Mouse (Mus musculus) intestine, embryonic 15.5 days (tissue): ENCODE results near the gene Mms22l. TPM values are rescaled to one million over a fixed set of nuclear protein-coding genes. Genes with fewer than 3 reads are reported as not detected.

Experiments used
- ATAC-seq: fragments of 200-750 bp; cut with Nextera tagmentation; 2 replicates; pipeline ENCODE4 v1.8.0; 2017; ENCODE audit warnings: moderate TSS enrichment, moderate library complexity
- H3K27ac ChIP-seq: fragments of 300-500 bp; sonication (generic); 2 replicates; pipeline ENCODE4 v1.5.1; 2015; ENCODE audit warnings: mild to moderate bottlenecking, inconsistent platforms
- H3K27me3 ChIP-seq: fragments of 300-500 bp; sonication (generic); replicated peaks from 2 replicates; pipeline ENCODE4 v1.6.1; 2015; ENCODE audit warnings: inconsistent platforms
- H3K36me3 ChIP-seq: fragments of 300-500 bp; sonication (generic); 2 replicates; pipeline ENCODE4 v1.6.1; 2015; ENCODE audit warnings: inconsistent platforms
- H3K4me1 ChIP-seq: fragments of 300-500 bp; sonication (generic); replicated peaks from 2 replicates; pipeline ENCODE4 v1.6.1; 2015; ENCODE audit warnings: inconsistent platforms
- H3K4me2 ChIP-seq: fragments of 300-500 bp; sonication (generic); replicated peaks from 2 replicates; pipeline ENCODE4 v1.6.1; 2015; ENCODE audit warnings: mild to moderate bottlenecking, inconsistent platforms
- H3K4me3 ChIP-seq: fragments of 300-500 bp; sonication (generic); replicated peaks from 2 replicates; pipeline ENCODE4 v1.5.1; 2015; ENCODE audit warnings: inconsistent platforms
- H3K9ac ChIP-seq: fragments of 300-500 bp; sonication (generic); 2 replicates; pipeline ENCODE4 v1.6.1; 2015; ENCODE audit warnings: inconsistent platforms
- H3K9me3 ChIP-seq: fragments of 300-500 bp; sonication (generic); 2 replicates; pipeline ENCODE4 v1.6.1; 2016; ENCODE audit warnings: inconsistent platforms
- WGBS: fragments of 180-500 bp; shearing (Covaris S2); methylation state at CpG from one replicate; pipeline ENCODE4 v1.1.7; 2015; 5-methylcytosine and 5-hydroxymethylcytosine counted together
- polyA plus RNA-seq: library from polyadenylated mRNA; unstranded; fragments of >200 nt; fragmentation: Nextera tagmentation; extraction: Ambion mirVana; gene quantifications from 2 replicates; pipeline ENCODE4 v1.2.1, GENCODE M21; 2015

The Mms22l gene
- polyA plus RNA-seq, 1 experiment from 2014 or later: 25.5 TPM

GRCm38 (mm10) chr4:24577594-24577993, 81.3 kb downstream of the Mms22l start:
- Histone ChIP-seq H3K4me2 (no peak overlapping the region), H3K36me3 (no peaks in the 10 kb centered on the region; the same call in 1 of the 2 replicates), H3K4me1 (no peaks in the 10 kb centered on the region), H3K27ac (no peak overlapping the region), H3K4me3 (no peak overlapping the region), H3K27me3 (no peaks in the 10 kb centered on the region), H3K9ac (no peak overlapping the region), H3K9me3 (no peaks in the 10 kb centered on the region)
- ATAC-seq: no peak
- WGBS: 97% methylated on average over 5 of the region's 5 CpGs

- Histone ChIP-seq H3K9ac (no peak overlapping the region), H3K4me1 (no peaks in the 10 kb centered on the region), H3K27ac (no peak overlapping the region), H3K4me3 (no peak overlapping the region), H3K36me3 (no peaks in the 10 kb centered on the region), H3K27me3 (no peaks in the 10 kb centered on the region), H3K9me3 (no peaks in the 10 kb centered on the region), H3K4me2 (no peak overlapping the region)
- 28% methylated on average over 1 of the region's 1 CpGs for WGBS
- ATAC-seq: no peak
These were observed 86.0 kb downstream of the Mms22l start for GRCm38 (mm10) chr4:24582295-24582694.

DNA sequence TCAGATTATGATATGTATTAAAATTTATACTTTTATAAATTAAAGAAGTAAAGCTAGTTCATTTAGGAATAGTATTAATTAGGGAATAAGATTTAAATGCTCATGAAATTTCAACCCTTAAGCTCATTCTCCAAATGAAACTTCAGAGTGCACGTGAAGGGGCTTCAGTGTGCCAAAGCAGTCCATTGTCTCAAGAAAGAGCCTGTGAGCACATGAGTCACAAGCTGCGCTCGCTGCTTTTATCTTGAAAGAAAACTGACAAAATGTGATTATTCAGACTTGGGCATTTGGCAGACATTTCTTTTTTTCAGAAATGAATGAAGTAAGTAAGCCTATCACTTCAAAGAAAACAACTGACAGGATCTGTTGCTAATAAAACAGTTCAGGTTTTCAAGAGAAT, 87.7 kb downstream of the Mms22l start:
- Histone ChIP-seq H3K4me1 (no peaks in the 10 kb centered on the region), H3K36me3 (no peaks in the 10 kb centered on the region), H3K4me3 (no peak overlapping the region), H3K9me3 (no peaks in the 10 kb centered on the region), H3K4me2 (no peak overlapping the region), H3K27ac (no peak overlapping the region), H3K9ac (no peak overlapping the region), H3K27me3 (no peaks in the 10 kb centered on the region)
- WGBS: 92% methylated on average over 3 of the region's 3 CpGs
- ATAC-seq: no peak

GRCm38 (mm10) chr4:24594824-24595223, 98.6 kb downstream of the Mms22l start:
- no peak for ATAC-seq
- H3K36me3 ChIP-seq: no peaks in the 10 kb centered on the region
- H3K9me3 ChIP-seq: no peaks in the 10 kb centered on the region
- H3K9ac ChIP-seq: no peak overlapping the region
- no peak overlapping the region for H3K27ac ChIP-seq
- no peak overlapping the region for H3K4me2 ChIP-seq
- no peaks in the 10 kb centered on the region for H3K4me1 ChIP-seq
- H3K27me3 ChIP-seq: no peaks in the 10 kb centered on the region
- no peak overlapping the region for H3K4me3 ChIP-seq

GRCm38 (mm10) chr4:24596942-24597611, 100.8 kb downstream of the Mms22l start:
- Histone ChIP-seq H3K9ac (no peak overlapping the region), H3K9me3 (no peaks in the 10 kb centered on the region), H3K27ac (no peak overlapping the region), H3K4me2 (no peak overlapping the region), H3K36me3 (no peaks in the 10 kb centered on the region), H3K27me3 (no peaks in the 10 kb centered on the region), H3K4me3 (no peak overlapping the region), H3K4me1 (no peaks in the 10 kb centered on the region)
- 83% methylated on average over 6 of the region's 6 CpGs for WGBS
- ATAC-seq: no peak

DNA sequence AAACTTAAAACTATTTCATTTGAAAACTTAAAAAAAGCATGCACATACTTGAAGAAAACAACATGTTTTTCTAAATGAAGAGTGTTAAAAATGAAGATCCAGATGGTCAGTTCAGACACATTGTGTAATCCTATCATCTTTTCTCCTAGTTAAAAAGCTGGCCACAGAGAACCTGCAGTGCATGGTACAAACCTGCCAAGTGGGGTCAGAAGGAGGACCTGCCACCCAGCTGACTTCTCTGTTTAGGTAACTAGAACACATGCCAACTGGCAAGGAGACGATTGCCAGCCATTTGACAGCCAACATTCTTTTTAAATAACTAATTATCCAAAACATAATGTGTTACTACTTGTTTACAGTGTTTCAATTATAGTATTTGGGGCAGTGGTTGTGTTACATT, 102.4 kb downstream of the Mms22l start:
- H3K36me3 ChIP-seq: no peaks in the 10 kb centered on the region
- ATAC-seq: no peak
- no peak overlapping the region for H3K27ac ChIP-seq
- no peaks in the 10 kb centered on the region for H3K9me3 ChIP-seq
- H3K4me2 ChIP-seq: no peak overlapping the region
- 83% methylated on average over 1 of the region's 1 CpGs for WGBS
- H3K4me1 ChIP-seq: no peaks in the 10 kb centered on the region
- no peak overlapping the region for H3K9ac ChIP-seq
- no peaks in the 10 kb centered on the region for H3K27me3 ChIP-seq
- no peak overlapping the region for H3K4me3 ChIP-seq

DNA sequence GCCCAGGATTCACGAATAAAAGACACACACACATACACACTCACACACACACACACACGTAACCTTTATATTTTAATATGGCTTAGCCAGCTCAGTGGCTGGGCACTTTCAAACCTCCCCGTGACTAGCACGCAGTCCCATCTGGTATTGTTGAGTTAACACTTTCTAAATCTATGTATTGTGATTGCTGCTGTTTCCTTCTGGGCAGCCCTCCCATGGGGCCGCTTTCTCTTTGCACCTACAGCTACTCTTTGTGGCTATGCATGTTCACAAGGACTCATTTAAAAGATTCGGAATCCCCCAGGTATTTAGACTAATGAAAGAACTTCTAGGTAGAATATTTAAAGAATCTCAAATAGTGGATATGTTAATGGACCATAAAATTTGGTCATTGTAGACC, 105.5 kb downstream of the Mms22l start:
- no peaks in the 10 kb centered on the region for H3K4me1 ChIP-seq
- no peaks in the 10 kb centered on the region for H3K27me3 ChIP-seq
- H3K9ac ChIP-seq: no peak overlapping the region
- ATAC-seq: no peak
- H3K27ac ChIP-seq: no peak overlapping the region
- H3K9me3 ChIP-seq: no peaks in the 10 kb centered on the region
- no peak overlapping the region for H3K4me2 ChIP-seq
- 91% methylated on average over 6 of the region's 6 CpGs for WGBS
- H3K4me3 ChIP-seq: no peak overlapping the region
- no peaks in the 10 kb centered on the region for H3K36me3 ChIP-seq

- no peaks in the 10 kb centered on the region for H3K4me1 ChIP-seq
- H3K36me3 ChIP-seq: no peaks in the 10 kb centered on the region
- H3K9ac ChIP-seq: no peak overlapping the region
- 89% methylated on average over 3 of the region's 3 CpGs for WGBS
- no peak for ATAC-seq
- no peak overlapping the region for H3K4me3 ChIP-seq
- H3K9me3 ChIP-seq: no peaks in the 10 kb centered on the region
- no peak overlapping the region for H3K4me2 ChIP-seq
- no peaks in the 10 kb centered on the region for H3K27me3 ChIP-seq
- no peak overlapping the region for H3K27ac ChIP-seq
These were observed 112.8 kb downstream of the Mms22l start for GRCm38 (mm10) chr4:24609085-24609484.

GRCm38 (mm10) chr4:24609564-24609963, 113.3 kb downstream of the Mms22l start:
- ATAC-seq: no peak
- Histone ChIP-seq H3K4me2 (no peak overlapping the region), H3K4me1 (no peaks in the 10 kb centered on the region), H3K4me3 (no peak overlapping the region), H3K27ac (no peak overlapping the region), H3K9ac (no peak overlapping the region), H3K27me3 (no peaks in the 10 kb centered on the region), H3K36me3 (no peaks in the 10 kb centered on the region), H3K9me3 (no peaks in the 10 kb centered on the region)
- WGBS: 92% methylated on average over 2 of the region's 2 CpGs

- H3K4me2 ChIP-seq: no peak overlapping the region
- H3K4me1 ChIP-seq: no peaks in the 10 kb centered on the region
- H3K27me3 ChIP-seq: no peaks in the 10 kb centered on the region
- ATAC-seq: no peak
- H3K9me3 ChIP-seq: no peaks in the 10 kb centered on the region
- no peak overlapping the region for H3K4me3 ChIP-seq
- 34% methylated on average over 6 of the region's 6 CpGs for WGBS
- no peaks in the 10 kb centered on the region for H3K36me3 ChIP-seq
- H3K9ac ChIP-seq: no peak overlapping the region
- H3K27ac ChIP-seq: no peak overlapping the region
These were observed 123.8 kb downstream of the Mms22l start for GRCm38 (mm10) chr4:24620005-24620404.

GRCm38 (mm10) chr4:24620440-24620839, 124.2 kb downstream of the Mms22l start:
- H3K27me3 ChIP-seq: no peaks in the 10 kb centered on the region
- 76% methylated on average over 5 of the region's 5 CpGs for WGBS
- ATAC-seq: no peak
- H3K9ac ChIP-seq: no peak overlapping the region
- H3K4me2 ChIP-seq: no peak overlapping the region
- no peaks in the 10 kb centered on the region for H3K36me3 ChIP-seq
- no peak overlapping the region for H3K4me3 ChIP-seq
- no peaks in the 10 kb centered on the region for H3K4me1 ChIP-seq
- no peak overlapping the region for H3K27ac ChIP-seq
- H3K9me3 ChIP-seq: no peaks in the 10 kb centered on the region

- no peaks in the 10 kb centered on the region for H3K9me3 ChIP-seq
- no peaks in the 10 kb centered on the region for H3K27me3 ChIP-seq
- H3K9ac ChIP-seq: no peak overlapping the region
- no peaks in the 10 kb centered on the region for H3K4me1 ChIP-seq
- H3K4me3 ChIP-seq: no peak overlapping the region
- 67% methylated on average over 9 of the region's 9 CpGs for WGBS
- H3K36me3 ChIP-seq: no peaks in the 10 kb centered on the region
- no peak overlapping the region for H3K27ac ChIP-seq
- no peak for ATAC-seq
- no peak overlapping the region for H3K4me2 ChIP-seq
These were observed 125.4 kb downstream of the Mms22l start for GRCm38 (mm10) chr4:24621422-24622187.
